Mouse (Mus musculus): Measurements from ENCODE around the gene Spata16. TPM values are rescaled to one million over a fixed set of nuclear protein-coding genes. Genes with fewer than 3 reads are reported as not detected.
A peak's percentile ranks its signal among the peaks of the same experiment; 100 is the strongest.

Gene Spata16
- polyA plus RNA-seq, 1 experiment from 2014 or later, result not detected

DNA sequence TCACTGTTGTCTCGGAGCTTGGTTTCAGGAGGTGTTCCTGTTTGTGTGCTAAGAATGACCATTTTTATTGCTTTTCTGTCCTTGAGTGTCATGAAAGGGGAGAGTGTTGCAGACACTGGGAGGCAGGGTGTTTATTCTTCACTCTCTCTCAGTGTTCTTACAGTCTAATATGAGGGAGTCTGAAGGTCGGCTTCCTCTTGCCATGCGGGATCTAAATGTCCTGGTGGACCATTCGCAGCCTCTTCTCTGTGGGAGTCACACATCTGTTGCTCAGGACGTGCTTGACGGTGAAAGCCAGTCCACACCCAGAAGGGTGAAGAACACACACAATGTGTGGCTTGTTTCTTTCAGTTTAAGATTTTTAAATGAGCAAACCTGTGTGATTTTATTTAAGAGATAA lies 90.1 kb downstream of the Spata16 start:
- Histone ChIP-seq H3K9me3 (replicated peaks) (no peaks in the 10 kb centered on the region), H3K27ac (no peak overlapping the region), H3K4me3 (no peak overlapping the region), H3K4me1 (replicated peaks) (no peaks in the 10 kb centered on the region), H3K36me3 (no peaks in the 10 kb centered on the region), H3K27me3 (no peaks in the 10 kb centered on the region), H3K9ac (no peak overlapping the region), H3K4me2 (no peak overlapping the region)
- ATAC-seq (replicated peaks; ENCODE audit: insufficient number of reproducible peaks, insufficient read depth, low FRiP score, low read depth), result no peak
- WGBS, result 68% methylated on average over 6 of the region's 6 CpGs

DNA sequence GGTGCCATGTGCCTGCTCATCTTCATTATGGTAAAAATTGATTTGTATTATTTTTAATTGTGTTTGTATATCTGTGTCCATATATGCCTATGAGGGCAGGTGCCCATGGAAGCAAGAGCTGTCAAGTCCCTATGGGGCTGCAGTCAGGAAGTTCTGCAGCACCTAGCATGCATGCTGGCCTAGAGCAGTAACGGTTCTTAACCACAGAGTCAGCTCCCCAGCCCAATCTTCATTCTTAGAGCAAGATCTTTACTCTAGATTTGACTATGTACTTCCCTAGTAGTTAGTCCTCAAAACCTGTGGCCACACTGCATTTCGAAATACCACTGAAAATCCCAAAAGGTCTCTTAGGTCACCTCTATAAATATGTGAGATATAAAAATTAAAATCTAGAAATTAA lies 113.1 kb downstream of the Spata16 start:
- Histone ChIP-seq H3K9me3 (replicated peaks) (no peaks in the 10 kb centered on the region), H3K4me1 (replicated peaks) (no peaks in the 10 kb centered on the region), H3K27me3 (no peaks in the 10 kb centered on the region), H3K9ac (no peak overlapping the region), H3K27ac (no peak overlapping the region), H3K36me3 (no peaks in the 10 kb centered on the region), H3K4me3 (no peak overlapping the region), H3K4me2 (no peak overlapping the region)
- ATAC-seq (replicated peaks; ENCODE audit: insufficient number of reproducible peaks, insufficient read depth, low FRiP score, low read depth), result no peak
- 65% methylated on average over 2 of the region's 2 CpGs for WGBS

DNA sequence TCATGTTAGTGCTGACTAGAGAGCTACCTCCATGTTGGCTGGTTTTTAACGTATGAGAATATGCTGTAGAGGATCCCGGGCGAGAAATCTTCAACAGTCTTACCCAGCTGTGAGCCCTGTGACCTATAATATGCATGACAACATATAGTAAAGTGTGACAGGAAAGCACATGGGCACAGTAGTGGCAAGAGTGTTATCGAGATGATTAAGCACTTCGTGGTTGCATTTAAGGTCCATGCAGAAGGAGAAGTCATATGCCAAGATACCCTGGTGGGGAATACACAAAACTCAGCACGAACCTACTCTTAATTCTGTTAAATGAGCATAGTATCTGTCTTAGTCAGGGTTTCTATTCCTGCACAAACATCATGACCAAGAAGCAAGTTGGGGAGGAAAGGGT lies 115.0 kb downstream of the Spata16 start:
- H3K4me1 ChIP-seq (replicated peaks), result no peaks in the 10 kb centered on the region
- ATAC-seq (replicated peaks; ENCODE audit: insufficient number of reproducible peaks, insufficient read depth, low FRiP score, low read depth), result no peak
- no peaks in the 10 kb centered on the region for H3K36me3 ChIP-seq
- no peak overlapping the region for H3K27ac ChIP-seq
- no peak overlapping the region for H3K9ac ChIP-seq
- 81% methylated on average over 6 of the region's 6 CpGs for WGBS
- H3K4me2 ChIP-seq, result no peak overlapping the region
- H3K9me3 ChIP-seq (replicated peaks), result no peaks in the 10 kb centered on the region
- no peak overlapping the region for H3K4me3 ChIP-seq
- H3K27me3 ChIP-seq, result no peaks in the 10 kb centered on the region

DNA sequence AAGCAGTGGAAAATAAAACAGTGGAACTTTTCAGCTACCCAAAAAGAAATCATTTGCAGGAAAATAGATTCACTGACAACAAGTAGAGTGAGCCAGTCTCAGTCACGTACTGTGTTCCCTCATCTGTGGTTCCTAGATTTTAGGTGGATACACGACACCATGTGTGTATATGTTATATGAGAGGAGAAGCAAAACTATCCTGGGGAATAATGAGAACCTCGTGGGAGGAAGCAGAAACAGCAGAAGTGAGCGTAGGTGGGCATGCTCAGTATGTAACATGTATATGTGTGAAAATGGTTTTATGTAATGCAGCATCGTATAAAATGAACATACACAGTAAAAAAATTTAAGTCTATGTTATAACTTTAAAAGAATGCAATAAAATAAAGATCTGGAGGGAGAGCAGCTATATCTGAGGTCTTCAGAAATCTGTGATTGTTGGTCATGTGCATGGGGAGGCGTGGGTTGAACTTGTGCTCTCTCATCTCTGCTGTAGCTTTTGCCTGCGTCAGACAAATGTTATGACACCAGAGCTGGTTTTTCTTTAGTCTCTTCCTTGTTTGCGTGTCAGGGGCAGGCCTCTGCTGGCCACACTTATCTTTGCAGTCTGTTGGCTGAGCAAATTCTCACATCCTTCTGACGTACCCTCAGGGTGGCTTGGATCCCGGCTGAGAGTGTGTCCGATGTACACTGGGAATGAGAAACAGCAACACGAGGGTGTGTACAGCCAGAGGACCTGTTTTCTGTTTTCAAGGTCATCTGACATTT lies 156.1 kb downstream of the Spata16 start:
- H3K4me1 ChIP-seq (replicated peaks), result no peaks in the 10 kb centered on the region
- H3K36me3 ChIP-seq, result no peaks in the 10 kb centered on the region
- WGBS, result 73% methylated on average over 12 of the region's 12 CpGs
- H3K9ac ChIP-seq, result no peak overlapping the region
- no peak overlapping the region for H3K4me2 ChIP-seq
- H3K4me3 ChIP-seq, result no peak overlapping the region
- H3K27me3 ChIP-seq, result no peaks in the 10 kb centered on the region
- H3K9me3 ChIP-seq (replicated peaks), result no peaks in the 10 kb centered on the region
- H3K27ac ChIP-seq, result no peak overlapping the region
- no peak for ATAC-seq (replicated peaks; ENCODE audit: insufficient number of reproducible peaks, insufficient read depth, low FRiP score, low read depth)

DNA sequence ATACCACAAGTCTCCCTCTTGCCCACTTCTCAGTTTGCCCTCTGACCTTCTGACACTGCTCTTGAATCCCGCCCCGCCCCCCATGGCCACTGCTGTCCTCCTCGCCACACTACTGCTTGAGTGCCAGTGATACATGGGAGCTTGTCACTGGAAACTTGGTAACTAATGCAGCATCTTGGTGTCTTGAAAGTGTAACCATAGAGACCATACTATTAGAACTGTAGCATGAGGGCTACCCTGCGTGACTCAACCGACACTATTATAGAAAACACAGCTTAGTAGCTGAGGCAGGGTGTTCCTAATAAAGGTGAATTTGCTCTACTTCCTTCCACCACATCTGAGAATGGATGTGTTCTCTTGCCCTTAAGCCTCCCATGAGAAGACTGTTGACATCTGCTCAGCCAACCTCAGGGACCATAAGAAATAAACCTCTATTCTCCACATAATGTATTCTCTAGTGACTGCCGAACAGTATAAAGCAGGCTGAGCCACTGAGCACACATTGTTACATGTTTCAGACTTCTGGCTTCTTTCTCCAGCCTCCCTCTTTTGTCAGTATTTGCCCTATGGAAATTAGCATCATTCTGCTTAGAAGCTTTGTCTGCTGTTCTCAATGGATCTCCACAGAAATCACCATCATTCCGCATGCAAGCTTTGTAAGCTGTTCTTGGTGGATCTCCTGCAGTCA lies 158.6 kb downstream of the Spata16 start:
- 87% methylated on average over 7 of the region's 7 CpGs for WGBS
- Histone ChIP-seq H3K4me3 (no peak overlapping the region), H3K36me3 (no peaks in the 10 kb centered on the region), H3K9ac (no peak overlapping the region), H3K27ac (no peak overlapping the region), H3K4me1 (replicated peaks) (no peaks in the 10 kb centered on the region), H3K4me2 (no peak overlapping the region), H3K27me3 (no peaks in the 10 kb centered on the region), H3K9me3 (replicated peaks) (no peaks in the 10 kb centered on the region)
- ATAC-seq (replicated peaks; ENCODE audit: insufficient number of reproducible peaks, insufficient read depth, low FRiP score, low read depth), result no peak

DNA sequence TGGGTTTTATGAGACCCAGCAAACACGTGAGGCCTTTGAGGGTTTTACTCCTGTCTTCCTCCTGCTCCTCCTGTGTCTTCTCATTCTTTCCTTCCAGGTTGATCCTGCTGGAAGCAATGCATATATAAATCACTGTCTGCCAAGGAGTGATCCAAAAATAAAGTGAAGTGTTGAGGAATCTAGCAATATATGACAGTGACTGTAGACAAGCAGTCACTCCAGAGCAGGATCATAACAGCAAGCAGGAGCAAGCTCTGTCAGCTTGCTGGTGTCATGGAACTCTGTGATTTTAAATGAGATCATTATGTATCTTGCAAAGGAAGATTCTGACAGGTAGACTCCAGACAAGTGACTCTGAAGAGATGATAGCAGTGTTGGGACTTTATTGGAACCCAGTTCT lies 159.5 kb downstream of the Spata16 start:
- Histone ChIP-seq H3K9ac (no peak overlapping the region), H3K4me2 (no peak overlapping the region), H3K4me3 (no peak overlapping the region), H3K36me3 (no peaks in the 10 kb centered on the region), H3K4me1 (replicated peaks) (no peaks in the 10 kb centered on the region), H3K9me3 (replicated peaks) (no peaks in the 10 kb centered on the region), H3K27me3 (no peaks in the 10 kb centered on the region), H3K27ac (no peak overlapping the region)
- WGBS, result 73% methylated on average over 1 of the region's 1 CpGs
- ATAC-seq (replicated peaks; ENCODE audit: insufficient number of reproducible peaks, insufficient read depth, low FRiP score, low read depth), result no peak

DNA sequence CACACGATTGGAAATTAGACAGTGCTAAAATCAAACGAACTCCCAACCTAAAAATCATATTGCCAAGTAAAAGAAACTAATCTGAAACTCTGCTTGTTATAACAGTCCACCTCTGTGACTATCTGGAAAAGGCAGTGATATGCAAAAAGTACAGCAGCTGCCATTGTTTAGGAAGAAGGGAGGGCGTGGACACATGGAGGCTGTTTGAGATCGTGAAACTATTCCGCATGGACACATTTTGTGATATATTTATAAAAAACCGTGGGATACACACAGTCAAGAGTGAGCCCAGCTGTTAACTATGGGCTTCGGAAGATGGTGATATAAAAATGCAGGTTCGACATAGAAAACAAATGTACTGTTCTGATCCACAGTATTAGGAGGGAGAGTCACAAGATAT lies 176.9 kb downstream of the Spata16 start:
- no peaks in the 10 kb centered on the region for H3K9me3 ChIP-seq (replicated peaks)
- no peaks in the 10 kb centered on the region for H3K27me3 ChIP-seq
- no peak overlapping the region for H3K27ac ChIP-seq
- H3K9ac ChIP-seq, result no peak overlapping the region
- H3K4me3 ChIP-seq, result no peak overlapping the region
- H3K4me1 ChIP-seq (replicated peaks), result no peaks in the 10 kb centered on the region
- no peaks in the 10 kb centered on the region for H3K36me3 ChIP-seq
- H3K4me2 ChIP-seq, result no peak overlapping the region
- WGBS, result 63% methylated on average over 8 of the region's 8 CpGs
- ATAC-seq (replicated peaks; ENCODE audit: insufficient number of reproducible peaks, insufficient read depth, low FRiP score, low read depth), result no peak

DNA sequence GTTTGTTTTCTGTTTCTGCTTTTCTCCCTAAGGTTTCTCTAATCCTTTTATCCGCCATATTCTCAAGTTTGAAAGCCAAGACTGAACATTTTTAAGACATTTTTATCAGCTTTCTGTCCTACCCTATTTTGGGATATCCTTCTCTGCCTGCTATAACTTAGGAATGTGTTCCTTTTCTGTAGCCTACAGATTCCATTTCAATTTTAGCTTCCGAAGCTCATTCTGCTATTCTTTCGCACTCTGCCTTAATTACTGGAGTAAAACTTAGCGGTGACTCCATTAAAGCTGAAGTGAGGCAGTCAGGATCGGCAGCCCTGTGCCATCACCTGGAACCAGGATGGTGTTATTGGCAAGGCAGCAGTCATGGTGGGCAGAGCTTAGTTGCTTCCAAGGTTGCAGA lies 178.3 kb downstream of the Spata16 start:
- no peak for ATAC-seq (replicated peaks; ENCODE audit: insufficient number of reproducible peaks, insufficient read depth, low FRiP score, low read depth)
- Histone ChIP-seq H3K36me3 (no peaks in the 10 kb centered on the region), H3K4me2 (no peak overlapping the region), H3K27me3 (no peaks in the 10 kb centered on the region), H3K9ac (no peak overlapping the region), H3K27ac (no peak overlapping the region), H3K9me3 (replicated peaks) (no peaks in the 10 kb centered on the region), H3K4me3 (no peak overlapping the region), H3K4me1 (replicated peaks) (no peaks in the 10 kb centered on the region)
- WGBS, result 88% methylated on average over 5 of the region's 5 CpGs

DNA sequence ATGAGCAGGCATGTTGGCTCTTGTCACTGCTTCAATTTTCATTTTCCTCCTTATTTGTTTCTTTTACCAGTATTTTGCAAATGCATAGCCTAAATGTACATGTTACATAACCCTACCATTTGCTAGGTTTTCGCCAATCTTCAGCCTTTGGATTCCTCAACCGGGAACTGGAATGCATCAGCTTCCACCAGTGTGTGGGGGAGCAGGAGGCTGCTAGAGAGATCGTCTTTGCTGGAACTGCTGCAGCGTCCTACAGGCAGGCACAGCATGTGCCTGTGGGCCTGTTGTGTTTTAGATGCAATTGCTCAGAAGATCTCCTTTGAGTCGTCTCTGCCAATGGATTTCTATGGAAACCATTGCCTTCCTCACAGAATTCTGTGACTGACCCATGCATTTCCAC lies 182.0 kb downstream of the Spata16 start:
- no peak overlapping the region for H3K4me2 ChIP-seq
- H3K4me3 ChIP-seq, result no peak overlapping the region
- H3K36me3 ChIP-seq, result no peaks in the 10 kb centered on the region
- WGBS, result 47% methylated on average over 5 of the region's 5 CpGs
- H3K4me1 ChIP-seq (replicated peaks), result no peaks in the 10 kb centered on the region
- ATAC-seq (replicated peaks; ENCODE audit: insufficient number of reproducible peaks, insufficient read depth, low FRiP score, low read depth), result no peak
- H3K27ac ChIP-seq, result no peak overlapping the region
- H3K9me3 ChIP-seq (replicated peaks), result no peaks in the 10 kb centered on the region
- H3K27me3 ChIP-seq, result no peaks in the 10 kb centered on the region
- H3K9ac ChIP-seq, result no peak overlapping the region

DNA sequence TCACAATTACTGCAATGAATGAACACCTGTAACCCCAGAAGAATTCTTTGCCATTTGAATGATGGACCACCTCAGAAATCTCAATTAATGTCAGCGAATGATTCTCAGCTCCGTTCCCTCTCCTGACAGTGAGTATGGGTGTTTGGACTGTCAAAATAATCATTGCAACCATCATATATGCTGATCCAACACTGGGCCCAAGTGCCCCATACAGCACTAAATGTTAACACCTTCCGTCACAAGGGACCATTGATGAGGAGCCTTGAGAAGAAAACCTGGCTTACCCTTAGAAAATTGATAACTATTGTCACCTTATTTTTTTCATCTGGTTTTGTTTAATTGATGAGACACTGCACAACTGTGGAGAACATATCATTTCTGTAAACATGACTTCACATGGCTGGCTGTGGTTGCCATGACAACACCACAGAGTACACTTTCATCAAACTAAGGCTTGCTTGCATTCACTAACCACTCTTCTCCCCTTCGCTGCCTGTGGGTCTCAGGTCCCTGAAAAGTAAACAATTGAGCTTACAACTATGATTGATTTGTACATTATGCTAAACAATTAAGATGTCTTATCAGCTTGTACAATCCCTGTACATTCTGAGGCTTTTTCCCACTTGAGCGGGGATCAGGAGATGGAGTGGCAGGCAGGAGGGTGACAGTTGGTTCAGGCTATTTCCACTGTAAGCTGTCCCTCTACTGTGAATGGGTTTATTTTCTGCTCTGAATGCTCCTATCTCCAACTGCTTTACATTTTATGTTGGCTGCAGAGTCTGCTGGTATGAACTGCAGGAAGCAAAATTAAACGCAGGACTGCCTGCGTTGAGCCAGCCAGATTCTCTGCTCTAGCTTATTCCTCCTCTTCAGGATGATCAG lies 189.8 kb downstream of the Spata16 start:
- Histone ChIP-seq H3K9ac (no peak overlapping the region), H3K4me1 (replicated peaks) (no peaks in the 10 kb centered on the region), H3K27ac (no peak overlapping the region), H3K36me3 (no peaks in the 10 kb centered on the region), H3K27me3 (no peaks in the 10 kb centered on the region), H3K4me2 (no peak overlapping the region), H3K9me3 (replicated peaks) (no peaks in the 10 kb centered on the region), H3K4me3 (no peak overlapping the region)
- no peak for ATAC-seq (replicated peaks; ENCODE audit: insufficient number of reproducible peaks, insufficient read depth, low FRiP score, low read depth)
- 77% methylated on average over 7 of the region's 7 CpGs for WGBS

DNA sequence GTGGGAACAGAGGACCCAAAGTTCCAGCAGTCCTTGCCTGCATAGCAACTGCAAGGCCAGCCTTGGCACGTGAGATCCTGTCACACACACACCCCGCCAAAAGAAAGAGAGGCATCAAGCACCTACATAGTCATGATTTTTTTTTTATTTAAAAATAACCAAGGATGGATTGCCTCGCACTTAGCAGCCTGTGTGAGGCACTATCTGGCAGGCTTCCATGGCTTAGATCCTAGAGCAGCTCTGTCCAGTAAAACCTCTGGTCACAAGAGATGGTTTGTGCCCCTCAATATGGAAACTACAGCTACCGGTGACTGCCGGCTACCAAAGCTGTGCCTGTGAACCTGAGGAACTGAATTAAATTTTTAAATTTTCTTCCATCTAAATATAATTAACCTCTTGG lies 195.5 kb downstream of the Spata16 start:
- WGBS, result 50% methylated on average over 5 of the region's 5 CpGs
- Histone ChIP-seq H3K4me2 (no peak overlapping the region), H3K9ac (no peak overlapping the region), H3K27me3 (no peaks in the 10 kb centered on the region), H3K4me3 (no peak overlapping the region), H3K36me3 (no peaks in the 10 kb centered on the region), H3K9me3 (replicated peaks) (no peaks in the 10 kb centered on the region), H3K4me1 (replicated peaks) (peaks cover 7% of the 10 kb centered on the region; the same call in 1 of the 2 replicates), H3K27ac (no peak overlapping the region)
- ATAC-seq (replicated peaks; ENCODE audit: insufficient number of reproducible peaks, insufficient read depth, low FRiP score, low read depth), result 0 out of 2 replicates have a peak, but pooled peaks have one; percentile 31
